Mouse (Mus musculus): ENCODE results near the gene Dnajb2. TPM values are rescaled to one million over a fixed set of nuclear protein-coding genes. Genes with fewer than 3 reads are reported as not detected.

Dnajb2 gene
- total and polyA plus RNA-seq, 3 experiments = 6.8 to 15.2 (median 13.8) TPM

- peak; percentile 75 for DNase-seq (ENCODE audit: extremely low read depth)
- H3K79me2 ChIP-seq (replicated peaks; ENCODE audit: control insufficient read depth, extremely low read depth, insufficient read depth, poor library complexity, severe bottlenecking) = no peaks in the 10 kb centered on the region
- in situ Hi-C loops (cut with MboI; ENCODE audit: low pct_ligation_motif_present, low pct_unique_long_range_greater_than_20kb, low sequenced_read_pairs) = loop anchor here (25.0 kb wide), 1 partner anchor 314 kb away; the partner anchor contains the start of gene Cfap65
- peaks cover 0 to 12% of the 10 kb centered on the region in 2 experiments for H3K36me3 ChIP-seq (replicated peaks in 1 of 2; ENCODE audit: control insufficient read depth in 1 of 2, insufficient read depth in 1 of 2, low read length in 1 of 2)
- dilution Hi-C loops (cut with MboI; ENCODE audit: extremely low pct_ligation_motif_present, extremely low pct_unique_long_range_greater_than_20kb, low sequenced_read_pairs) = no loop called here
- H3K27me3 ChIP-seq (replicated peaks) = peaks cover 11% of the 10 kb centered on the region
- no peak overlapping the region for H3K9ac ChIP-seq (ENCODE audit: insufficient read depth, low read depth)
- peak overlapping the region; percentile 39 for H3K4me2 ChIP-seq (ENCODE audit: insufficient read depth, low read depth, poor library complexity, severe bottlenecking)
- TF ChIP-seq TBP (conservative IDR thresholded peaks at IDR 0.05; ENCODE audit: low read depth, low read length) (no peak), ZMIZ1 (IDR thresholded peaks at IDR 0.05; ENCODE audit: low read depth, low read length) (no peak), MXI1 (IDR thresholded peaks at IDR 0.05; ENCODE audit: low read depth, low read length) (peak; percentile 81), E2F4 (IDR thresholded peaks at IDR 0.05; ENCODE audit: insufficient replicate concordance, low read depth, low read length) (no peak), JUND (conservative IDR thresholded peaks at IDR 0.05; ENCODE audit: low read depth, low read length) (no peak), ELF1 (IDR thresholded peaks at IDR 0.05; ENCODE audit: low read depth, low read length) (peak; percentile 91), RCOR1 (conservative IDR thresholded peaks at IDR 0.05; ENCODE audit: low read depth, low read length) (no peak), SIN3A (IDR thresholded peaks at IDR 0.05; ENCODE audit: low read length) (peak; percentile 77), TCF12 (IDR thresholded peaks at IDR 0.05; ENCODE audit: low read depth, low read length) (peak; percentile 84), ZKSCAN1 (IDR thresholded peaks at IDR 0.05; ENCODE audit: borderline replicate concordance, low read depth, low read length) (no peak), ZC3H11A (IDR thresholded peaks at IDR 0.05; ENCODE audit: low read depth, low read length) (no peak), POLR2AphosphoS2 (IDR thresholded peaks at IDR 0.05; ENCODE audit: low read depth, low read length) (no peak), UBTF (IDR thresholded peaks at IDR 0.05; ENCODE audit: low read depth, low read length) (peak; percentile 51; the same call in 1 of the 2 replicates), GABPA (IDR thresholded peaks at IDR 0.05; ENCODE audit: insufficient replicate concordance, low read depth, low read length) (no peak), MEF2A (IDR thresholded peaks at IDR 0.05; ENCODE audit: borderline replicate concordance, low read depth, low read length) (peak; percentile 75; the same call in 1 of the 2 replicates), ETS1 (conservative IDR thresholded peaks at IDR 0.05; ENCODE audit: low read depth, low read length) (no peak; the same call in 1 of the 2 replicates), MAX (IDR thresholded peaks at IDR 0.05; ENCODE audit: low read length) (peak; percentile 71), CTCF (conservative IDR thresholded peaks at IDR 0.05 in 1 of 2, IDR thresholded peaks at IDR 0.05 in 1 of 2; ENCODE audit: low read depth in 2 of 2, low read length in 2 of 2) (peak; percentile 46 to 92; a peak in 3 of 4 replicates), ZNF384 (IDR thresholded peaks at IDR 0.05; ENCODE audit: low read depth, low read length) (peak; percentile 57), BHLHE40 (IDR thresholded peaks at IDR 0.05; ENCODE audit: low read depth, low read length) (no peak; the same call in 1 of the 2 replicates), MAZ (IDR thresholded peaks at IDR 0.05; ENCODE audit: low read depth, low read length) (peak; percentile 88; the same call in 1 of the 2 replicates), KAT2A (IDR thresholded peaks at IDR 0.05; ENCODE audit: insufficient replicate concordance, low read length) (no peak), CHD2 (IDR thresholded peaks at IDR 0.05; ENCODE audit: low read length) (no peak; the same call in 1 of the 2 replicates), IRF4 (IDR thresholded peaks at IDR 0.05; ENCODE audit: low read depth, low read length) (peak; percentile 76), JUN (IDR thresholded peaks at IDR 0.05; ENCODE audit: insufficient read depth, low read depth, low read length) (no peak), NELFE (IDR thresholded peaks at IDR 0.05; ENCODE audit: low read depth, low read length) (peak; percentile 69), CHD1 (IDR thresholded peaks at IDR 0.05; ENCODE audit: low read depth, low read length) (no peak), USF1 (IDR thresholded peaks at IDR 0.05; ENCODE audit: low read depth, low read length) (no peak), USF2 (conservative IDR thresholded peaks at IDR 0.05; ENCODE audit: low read depth, low read length) (no peak), RAD21 (IDR thresholded peaks at IDR 0.05; ENCODE audit: low read depth, low read length) (peak; percentile 73), MYC (IDR thresholded peaks at IDR 0.05; ENCODE audit: low read depth, low read length) (peak; percentile 64; the same call in 1 of the 2 replicates), MAFK (IDR thresholded peaks at IDR 0.05; ENCODE audit: insufficient replicate concordance, low read length) (no peak), NRF1 (IDR thresholded peaks at IDR 0.05; ENCODE audit: low read depth, low read length) (peak; percentile 71), EP300 (IDR thresholded peaks at IDR 0.05; ENCODE audit: low read length) (no peak), SMC3 (IDR thresholded peaks at IDR 0.05; ENCODE audit: low read depth, low read length) (peak; percentile 94), HCFC1 (IDR thresholded peaks at IDR 0.05; ENCODE audit: low read depth, low read length) (0 out of 2 replicates have a peak, but pooled peaks have one; percentile 16), POLR2A (IDR thresholded peaks at IDR 0.05; ENCODE audit: low read depth, low read length) (peak; percentile 52), PAX5 (IDR thresholded peaks at IDR 0.05; ENCODE audit: low read length) (no peak)
- peak overlapping the region in 2 of 3 experiments; percentile 22 to 34 for H3K4me3 ChIP-seq (replicated peaks in 1 of 3; ENCODE audit: low read depth in 2 of 3, low read length in 2 of 3, poor library complexity in 1 of 3)
- H3K9me3 ChIP-seq (replicated peaks; ENCODE audit: low read length) = no peaks in the 10 kb centered on the region
- H3K4me1 ChIP-seq (ENCODE audit: control insufficient read depth in 1 of 2, insufficient read depth in 2 of 2) = peaks cover 9 to 29% of the 10 kb centered on the region in 2 experiments
- H3K27ac ChIP-seq (ENCODE audit: insufficient read depth, low read depth) = peak overlapping the region; percentile 67
These were observed 15.1 kb downstream of the Dnajb2 start for GRCm38 (mm10) chr1:75251112-75251970.

Measured in CH12.LX (cell line).